Mouse (Mus musculus): ENCODE results near the gene Rad51b.

Gene Rad51b

DNA sequence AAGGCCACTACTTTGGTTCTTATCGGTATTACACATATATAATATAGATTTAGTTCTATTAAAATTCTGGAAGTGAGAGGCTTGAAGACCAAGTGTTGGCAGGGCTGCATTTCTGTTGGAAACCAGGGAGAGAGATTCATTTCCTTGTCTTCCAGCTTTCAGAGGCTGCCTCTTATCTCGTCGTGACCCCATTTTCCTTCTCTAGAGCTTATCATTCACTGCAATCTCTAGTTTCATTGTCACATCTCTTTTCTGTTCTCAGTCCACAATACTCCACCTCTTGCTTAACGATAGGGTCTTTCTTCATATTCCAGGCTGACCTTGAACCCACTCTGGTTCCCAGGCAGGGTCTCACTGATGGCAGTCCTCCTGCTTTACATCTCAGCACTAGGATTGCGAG lies 202.7 kb downstream of the Rad51b start:
- DNase-seq = no peak

DNA sequence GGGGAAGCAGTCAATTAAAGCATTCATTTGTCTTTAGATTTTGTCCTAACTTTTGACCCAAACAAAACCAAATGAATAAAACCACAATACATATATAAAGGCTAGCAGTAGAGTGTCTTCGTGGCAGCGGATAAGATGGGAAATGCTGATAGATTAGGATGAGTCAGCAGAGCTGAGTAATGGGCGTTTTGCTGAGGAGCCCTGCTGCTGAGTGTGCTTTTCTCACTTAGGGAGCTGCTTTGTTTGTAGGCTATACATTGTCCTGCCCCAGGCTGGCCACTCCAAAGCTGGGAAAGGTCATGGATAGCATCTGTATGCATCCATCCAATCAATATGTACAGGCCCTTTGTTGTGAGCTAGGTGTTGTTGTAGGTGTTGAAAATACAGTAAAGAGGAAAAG lies 204.8 kb downstream of the Rad51b start:
- no peak for DNase-seq

DNA sequence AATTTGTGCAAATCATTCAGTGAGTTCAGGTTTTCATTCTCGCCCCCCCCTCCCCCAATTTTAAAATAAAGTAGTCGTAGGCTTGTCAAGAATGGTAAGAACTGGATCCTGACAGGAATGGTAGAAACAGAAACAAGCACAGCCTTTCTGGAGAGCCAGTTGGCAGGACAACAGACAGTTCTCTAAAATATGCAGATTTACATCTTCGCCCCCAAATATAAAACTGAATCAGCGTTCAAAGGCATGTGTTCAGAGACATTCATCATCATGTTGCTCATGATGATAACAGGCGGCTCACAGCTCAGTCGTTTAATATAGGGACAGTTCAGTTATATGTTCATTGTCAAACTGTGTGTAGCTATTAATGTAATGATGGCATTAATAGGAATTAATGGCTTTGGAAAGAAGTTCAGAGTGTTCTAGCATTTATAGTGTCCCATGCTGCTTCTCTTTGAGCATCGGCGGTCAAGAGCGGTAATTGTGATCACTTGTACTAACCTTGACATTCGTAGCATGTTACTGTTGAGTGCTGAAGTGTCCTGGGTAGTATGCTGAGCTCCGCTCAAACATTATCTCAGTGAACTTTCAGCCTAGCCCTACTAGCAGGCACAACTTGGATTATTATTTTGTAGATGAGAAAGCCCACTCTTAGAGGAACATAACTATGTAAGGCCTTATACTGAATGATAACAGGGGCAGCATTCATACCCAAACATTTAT lies 205.9 kb downstream of the Rad51b start:
- DNase-seq = no peak

DNA sequence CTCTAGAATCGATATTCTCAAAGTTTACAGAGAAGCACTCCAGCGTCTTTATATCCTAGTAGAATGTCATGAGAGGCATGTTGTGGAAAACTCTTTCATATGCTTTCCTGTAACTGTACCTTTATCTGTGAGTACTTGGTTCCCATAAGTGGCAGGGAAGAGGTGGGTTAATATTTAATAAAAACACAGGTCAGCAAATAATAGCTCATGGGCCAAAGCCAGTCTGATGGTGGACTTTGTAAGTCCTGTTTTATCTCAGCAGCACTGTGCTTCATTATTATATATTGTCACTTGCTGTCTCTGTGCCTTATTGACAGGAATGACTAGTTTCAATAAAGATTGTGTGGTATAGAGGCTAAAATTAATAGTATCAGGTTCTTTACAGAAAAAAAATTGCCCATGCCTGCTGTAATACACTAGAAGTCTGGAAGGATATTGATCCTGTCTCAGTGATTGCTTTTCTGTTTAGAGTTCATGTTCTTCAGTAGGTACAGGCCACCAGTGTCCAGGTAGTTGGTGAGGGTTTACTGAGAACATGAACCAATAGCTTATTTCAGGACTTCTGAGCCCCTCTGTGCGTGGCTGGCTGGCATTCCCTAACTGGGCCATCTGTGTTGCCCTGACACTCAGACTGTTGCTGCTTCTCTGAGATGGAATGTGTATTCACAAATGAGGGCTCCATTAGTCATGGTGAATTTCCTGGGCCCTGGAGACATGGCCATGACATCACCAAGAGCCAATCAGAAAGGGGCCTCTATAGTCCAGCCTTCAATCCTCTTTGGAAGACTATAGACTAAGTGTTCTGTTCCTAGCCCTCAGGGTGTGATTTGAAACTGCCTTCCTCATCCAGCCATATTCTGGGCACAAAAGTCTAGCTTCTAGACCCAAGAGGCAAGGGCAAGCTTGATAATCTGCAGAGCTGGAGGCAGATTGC lies 206.8 kb downstream of the Rad51b start:
- DNase-seq = peak in 1 of 2 experiments; percentile 29

GRCm38 (mm10) chr12:79504641-79505040 lies 207.6 kb downstream of the Rad51b start:
- no peak for DNase-seq

DNA sequence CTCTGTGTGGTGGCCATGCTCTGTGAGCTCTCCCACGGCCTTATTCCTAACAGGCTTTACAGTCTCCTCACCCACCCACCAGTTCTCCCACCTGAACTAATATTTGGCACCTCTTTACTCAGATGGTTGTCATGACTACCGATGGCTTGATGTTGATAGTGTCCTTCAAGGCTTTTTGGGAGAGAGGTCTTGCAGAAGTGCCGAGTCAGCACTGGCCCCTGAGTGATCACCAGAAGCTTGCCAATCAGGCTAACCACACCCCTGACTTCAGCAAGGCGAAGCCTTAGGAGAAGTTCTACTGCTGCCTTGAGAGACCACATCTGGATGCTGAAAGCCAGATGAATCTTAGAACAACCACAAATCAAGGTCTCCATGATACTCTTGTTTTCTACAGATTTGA lies 209.3 kb downstream of the Rad51b start:
- DNase-seq = peak in 1 of 2 experiments; percentile 26

GRCm38 (mm10) chr12:79507141-79507681 lies 210.1 kb downstream of the Rad51b start:
- peak; percentile 36 to 59 for DNase-seq

DNA sequence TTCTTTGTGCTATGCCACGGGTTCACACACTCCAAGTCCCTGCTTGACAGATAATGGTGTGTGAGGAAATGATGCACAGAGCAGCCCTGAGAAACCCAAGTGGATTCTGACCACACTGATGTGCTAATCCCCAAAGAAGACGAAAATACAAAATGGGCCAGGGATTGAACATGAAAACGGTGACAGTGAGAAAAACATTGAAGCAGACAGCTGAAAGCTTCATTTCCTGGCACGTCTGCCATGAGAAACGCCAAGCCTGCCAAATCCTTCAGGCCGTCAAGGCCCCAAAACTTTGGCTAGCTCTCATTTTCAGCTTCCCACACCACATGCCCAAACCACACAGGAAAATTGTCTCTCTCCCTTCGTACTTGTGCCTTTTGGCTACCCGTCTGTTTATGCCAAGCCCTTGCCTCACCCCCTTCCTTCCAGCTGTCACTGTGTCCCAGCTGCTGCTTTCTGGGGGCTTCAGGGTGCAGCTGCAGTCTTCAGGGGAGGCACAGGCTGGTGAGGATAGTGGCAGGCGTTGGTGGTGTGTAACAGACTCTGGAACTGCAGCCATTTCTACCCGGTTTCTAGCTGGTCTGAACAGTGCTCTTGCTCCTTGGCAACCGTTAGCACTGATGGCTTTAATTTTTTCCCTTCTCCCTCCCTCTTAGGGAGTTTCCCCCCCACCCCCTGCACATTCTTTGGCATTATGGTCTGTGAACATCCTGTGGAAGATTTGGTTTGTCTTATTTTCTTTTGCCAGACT lies 214.5 kb downstream of the Rad51b start:
- DNase-seq = peak; percentile 62 to 80

DNA sequence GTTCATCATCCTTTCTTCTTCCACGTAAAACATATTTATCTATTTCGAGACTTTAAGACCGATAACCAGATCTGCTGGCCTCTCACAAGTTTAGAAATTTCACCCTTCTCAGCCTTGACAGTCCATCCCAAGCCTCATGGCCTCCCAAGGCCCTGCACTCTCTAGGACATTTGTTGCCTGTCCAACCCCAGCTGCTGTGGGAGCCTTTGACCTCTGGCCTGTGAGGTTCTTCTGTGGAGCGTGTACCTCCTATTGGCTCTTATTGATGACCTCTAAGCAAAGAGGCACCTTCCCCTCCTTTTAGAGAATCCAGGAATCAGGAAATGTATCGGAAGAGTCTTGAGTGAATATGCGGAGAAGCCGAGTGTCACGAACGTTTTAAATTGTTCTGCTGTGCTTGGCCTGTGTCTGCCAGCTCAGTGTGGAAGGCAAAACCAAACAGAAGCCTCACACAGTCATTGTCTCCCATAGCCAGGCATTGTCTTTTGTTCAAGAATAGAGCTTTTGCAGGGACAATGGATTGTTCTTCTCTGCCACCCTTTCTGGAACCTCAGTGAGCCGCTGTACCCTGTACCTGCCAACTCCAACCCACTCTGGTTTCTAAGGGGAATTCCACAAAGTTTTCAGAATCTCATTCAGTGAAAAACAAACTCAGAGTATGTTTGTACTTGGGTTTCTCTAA lies 215.3 kb downstream of the Rad51b start:
- peak in 1 of 2 experiments; percentile 15 for DNase-seq

DNA sequence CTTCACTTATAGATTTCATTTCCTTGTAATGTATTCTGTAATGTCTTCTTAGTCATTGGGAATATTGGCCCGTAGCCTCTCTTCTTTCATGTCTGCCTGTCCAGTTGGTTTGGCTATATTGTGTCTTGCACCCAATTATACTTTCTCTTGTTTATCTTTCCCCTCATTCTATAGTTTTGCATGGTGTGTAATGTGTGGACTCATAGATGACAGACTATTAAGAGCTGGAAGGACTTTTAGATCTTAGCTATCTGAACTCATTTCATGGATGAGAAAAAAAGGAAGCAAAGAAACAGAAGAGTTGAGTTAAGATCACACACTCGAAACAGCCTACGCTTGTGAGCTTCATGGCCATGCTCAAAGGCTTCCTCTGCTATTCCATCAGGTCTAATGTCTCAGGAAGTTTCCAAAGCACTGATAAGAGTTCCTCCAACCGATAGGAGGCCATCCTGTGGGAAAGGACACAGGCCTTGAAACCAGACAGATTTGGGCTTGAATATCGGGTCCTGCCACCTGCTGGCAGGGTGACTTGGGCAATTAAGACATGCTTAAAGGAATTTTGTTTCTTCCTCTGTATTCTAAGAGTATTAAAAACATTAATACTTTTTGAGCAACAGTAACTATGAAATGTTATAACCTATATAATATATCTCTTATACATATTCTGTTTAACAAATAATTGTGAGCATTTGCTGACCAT lies 216.1 kb downstream of the Rad51b start:
- DNase-seq = no peak

- no peak for DNase-seq
Observed at GRCm38 (mm10) chr12:79514680-79515079, 217.6 kb downstream of the Rad51b start.

- no peak for DNase-seq
Observed at GRCm38 (mm10) chr12:79522374-79522773, 225.3 kb downstream of the Rad51b start.

DNA sequence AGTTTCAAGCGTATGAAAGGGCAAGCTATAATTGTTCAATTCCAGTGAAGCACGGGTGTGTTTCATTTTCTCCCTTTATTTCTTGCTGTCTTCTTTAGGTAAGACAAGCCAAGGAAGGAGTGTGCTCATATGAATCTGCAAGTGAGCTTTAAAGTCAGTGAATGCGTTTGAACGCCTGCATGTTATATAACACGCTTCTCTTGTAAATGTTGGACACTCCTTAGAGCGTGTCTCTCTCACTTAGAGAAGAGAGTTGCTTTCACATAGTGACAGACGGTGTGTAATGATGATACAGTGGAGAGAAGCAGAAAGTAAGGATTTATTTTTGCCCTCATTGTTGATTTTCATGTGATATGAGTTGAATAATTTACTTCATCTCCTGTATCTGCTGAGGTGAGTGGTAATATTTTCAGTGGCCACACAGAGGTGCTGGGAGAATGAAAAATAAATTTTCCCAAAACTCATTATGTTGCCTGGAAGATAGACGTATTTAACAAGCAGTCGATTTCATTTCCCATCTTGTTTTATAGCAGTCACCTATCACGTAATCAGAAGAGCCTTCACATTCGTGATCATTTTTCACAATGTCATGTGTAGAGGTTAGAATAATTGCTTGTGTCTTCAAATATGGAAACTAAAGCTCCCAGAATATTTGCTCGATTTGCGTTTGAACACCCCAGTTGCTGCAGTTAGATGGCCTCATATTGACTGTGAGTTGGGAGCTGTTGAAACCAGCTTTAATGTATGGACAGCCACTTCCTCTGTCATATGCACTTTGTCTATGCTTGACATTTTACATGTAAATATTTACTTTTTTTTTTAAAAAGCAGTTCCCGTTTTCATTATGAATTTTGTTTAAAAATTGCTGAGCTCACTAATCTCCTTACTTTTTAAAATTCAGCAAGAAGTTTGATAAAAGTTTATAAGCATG lies 228.1 kb downstream of the Rad51b start:
- DNase-seq = no peak

DNA sequence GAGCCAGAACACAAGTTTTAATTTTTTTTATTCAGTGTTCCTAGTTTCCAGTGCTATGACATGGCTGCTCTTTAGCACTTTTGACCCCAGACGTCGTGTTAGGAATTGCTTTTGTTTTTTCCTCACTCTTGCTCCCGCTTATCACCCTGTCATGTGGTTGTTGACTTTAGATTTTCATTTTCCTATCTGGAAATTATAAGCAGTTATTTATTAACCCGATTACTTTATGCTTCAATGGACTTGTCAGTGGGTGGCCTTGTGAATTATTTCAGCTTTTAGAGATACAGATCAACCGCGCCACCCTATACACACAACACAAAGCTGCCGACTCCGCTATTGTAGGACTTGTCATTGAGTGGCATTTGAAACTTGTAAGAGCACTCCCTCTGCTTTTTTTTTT lies 228.8 kb downstream of the Rad51b start:
- DNase-seq = no peak

- DNase-seq = no peak
Observed at GRCm38 (mm10) chr12:79527222-79527621, 230.1 kb downstream of the Rad51b start.

GRCm38 (mm10) chr12:79530275-79530902 lies 233.3 kb downstream of the Rad51b start:
- DNase-seq = no peak

- no peak for DNase-seq
Observed at GRCm38 (mm10) chr12:79531809-79532798, 235.0 kb downstream of the Rad51b start.

GRCm38 (mm10) chr12:79534778-79535177 lies 237.7 kb downstream of the Rad51b start:
- DNase-seq = peak in 1 of 2 experiments; percentile 49

Measured in lung, postnatal 4 days (tissue).